Mouse (Mus musculus) C2C12 (cell line): ENCODE measurements at regions not wholly inside any gene's neighbourhood (a gene's known extent, or its start where the extent isn't known, plus 50 kb on each side); places are given as distances from the start of the nearest gene placed in this dataset.

Experiments used
- CEBPB ChIP-seq: IDR thresholded peaks from one replicate; pipeline ENCODE4 v1.6.1; 2011; ENCODE audit warnings: low read depth, mild to moderate bottlenecking, control low read depth, moderate library complexity
- CTCF ChIP-seq: IDR thresholded peaks from one replicate; pipeline ENCODE4 v1.5.1; 2011; ENCODE audit not compliant: control insufficient read depth, insufficient read depth, insufficient read length
- FOSL1 ChIP-seq: IDR thresholded peaks from one replicate; pipeline ENCODE4 v1.8.0; 2011; ENCODE audit warnings: mild to moderate bottlenecking, low read length; ENCODE audit not compliant: poor library complexity, insufficient read depth, severe bottlenecking
- MAX ChIP-seq: IDR thresholded peaks from one replicate; pipeline ENCODE4 v1.6.1; 2011; ENCODE audit warnings: mild to moderate bottlenecking, control low read depth
- MYOD1 ChIP-seq: IDR thresholded peaks from one replicate; pipeline ENCODE4 v1.6.1; 2011; ENCODE audit warnings: low read depth; ENCODE audit not compliant: control insufficient read depth, insufficient read length
- USF1 ChIP-seq: IDR thresholded peaks from one replicate; pipeline ENCODE4 v1.6.1; 2011; ENCODE audit warnings: low read depth, mild to moderate bottlenecking, control low read depth, moderate library complexity

DNA sequence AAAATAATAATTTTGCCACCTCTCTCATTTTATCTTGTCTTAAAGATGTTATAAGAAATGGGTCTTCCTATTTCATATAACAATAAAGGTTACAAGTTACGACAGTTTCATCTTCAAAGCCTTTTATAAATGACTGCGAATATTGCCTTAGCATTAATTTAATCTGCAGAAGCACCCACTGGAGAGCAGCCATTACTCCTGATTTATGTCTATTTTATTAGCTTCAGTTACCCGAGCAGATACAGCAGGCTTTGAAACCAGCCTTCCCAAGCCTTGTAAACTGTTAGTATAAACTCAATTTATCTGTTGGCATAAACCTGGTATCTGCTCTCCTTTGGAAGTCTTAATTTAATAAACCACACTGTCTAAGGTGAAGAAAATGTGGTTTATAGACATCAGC is 2851.6 kb upstream of the Gm6569 start:
- no peak for TF ChIP-seq MAX
- no peak for TF ChIP-seq CTCF
- TF ChIP-seq MYOD1: no peak
- TF ChIP-seq USF1: no peak
- TF ChIP-seq FOSL1: no peak
- TF ChIP-seq CEBPB: no peak
